Mouse (Mus musculus) heart, adult 2 months (tissue): ENCODE data around the gene Zbtb7a.

Experiments used
- CTCF ChIP-seq: fragments of 200-600 bp; IDR thresholded peaks from 2 replicates; pipeline ENCODE4 v1.8.1; 2022; ENCODE audit warnings: antibody characterized with exemption, mild to moderate bottlenecking, moderate library complexity
- EP300 ChIP-seq: fragments of 200-500 bp; IDR thresholded peaks from 2 replicates; pipeline ENCODE4 v1.6.1; 2011; ENCODE audit warnings: low read depth, low read length, control low read depth; ENCODE audit not compliant: insufficient read depth
- POLR2A ChIP-seq: fragments of 200-500 bp; IDR thresholded peaks from 2 replicates; pipeline ENCODE4 v1.6.1; 2011; ENCODE audit warnings: mild to moderate bottlenecking, low read depth, low read length, control low read depth; ENCODE audit not compliant: insufficient read depth

DNA sequence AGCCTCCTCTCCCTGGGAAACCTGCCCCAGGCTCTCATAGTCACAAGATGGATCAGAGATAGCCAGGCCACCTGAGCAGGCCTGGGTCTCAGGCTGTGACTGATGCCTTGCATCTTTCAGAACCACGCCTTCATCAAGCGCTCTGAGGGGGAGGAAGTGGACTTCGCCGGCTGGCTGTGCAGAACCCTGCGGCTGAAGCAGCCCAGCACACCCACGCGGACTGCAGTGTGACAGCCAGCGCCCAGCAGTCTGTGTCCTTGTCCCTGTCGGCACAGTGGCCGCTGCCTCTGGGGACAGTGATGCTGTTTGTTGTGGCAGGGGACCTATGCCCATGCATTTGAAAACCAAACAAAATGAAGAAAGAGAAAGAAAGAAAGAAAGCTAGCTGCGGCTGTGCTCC lies 11.5 kb upstream of the Zbtb7a start:
- TF ChIP-seq EP300 (no peak), POLR2A (no peak), CTCF (no peak)
